Mouse (Mus musculus) midbrain, embryonic 16.5 days (tissue): ENCODE measurements around the gene Rnls. TPM values are rescaled to one million over a fixed set of nuclear protein-coding genes. Genes with fewer than 3 reads are reported as not detected.

Source experiments
- ATAC-seq: fragments of 200-750 bp; cut with Nextera tagmentation; 2 replicates; pipeline ENCODE4 v1.8.0; 2017; ENCODE audit warnings: moderate TSS enrichment
- H3K27ac ChIP-seq: fragments of 300-500 bp; sonication (generic); 2 replicates; pipeline ENCODE4 v1.5.1; 2014; ENCODE audit warnings: mild to moderate bottlenecking, low read length, mixed read lengths
- H3K27me3 ChIP-seq: fragments of 300-500 bp; sonication (generic); 2 replicates; pipeline ENCODE4 v1.6.1; 2014; ENCODE audit warnings: low read depth, low read length, mixed read lengths; ENCODE audit not compliant: control insufficient read depth, insufficient read depth
- H3K36me3 ChIP-seq: fragments of 300-500 bp; sonication (generic); 2 replicates; pipeline ENCODE4 v1.6.1; 2014; ENCODE audit warnings: mild to moderate bottlenecking, low read length, moderate library complexity, mixed read lengths; ENCODE audit not compliant: control insufficient read depth, insufficient read depth
- H3K4me1 ChIP-seq: fragments of 300-500 bp; sonication (generic); 2 replicates; pipeline ENCODE4 v1.6.1; 2014; ENCODE audit warnings: mild to moderate bottlenecking, low read length, mixed read lengths; ENCODE audit not compliant: control insufficient read depth, insufficient read depth
- H3K4me2 ChIP-seq: fragments of 300-500 bp; sonication (generic); 2 replicates; pipeline ENCODE4 v1.6.1; 2014; ENCODE audit warnings: mild to moderate bottlenecking, low read length, mixed read lengths
- H3K4me3 ChIP-seq: fragments of 300-500 bp; sonication (generic); 2 replicates; pipeline ENCODE4 v1.5.1; 2014; ENCODE audit warnings: low read depth, mild to moderate bottlenecking, low read length, moderate library complexity, mixed read lengths
- H3K9ac ChIP-seq: fragments of 300-500 bp; sonication (generic); 2 replicates; pipeline ENCODE4 v1.6.1; 2014; ENCODE audit warnings: low read depth, low read length, mixed read lengths
- H3K9me3 ChIP-seq: fragments of 300-500 bp; sonication (generic); replicated peaks from 2 replicates; pipeline ENCODE4 v1.6.1; 2014; ENCODE audit warnings: mild to moderate bottlenecking, low read length, mixed read lengths; ENCODE audit not compliant: control insufficient read depth, poor library complexity, severe bottlenecking
- WGBS: fragments of 180-500 bp; shearing (Covaris S2); extraction: QIAGEN DNeasy Blood & Tissue Kit; methylation state at CpG from one replicate; pipeline ENCODE4 v1.1.7; 2014; 5-methylcytosine and 5-hydroxymethylcytosine counted together
- polyA plus RNA-seq: library from polyadenylated mRNA; unstranded; fragments of >200 nt; fragmentation: Nextera tagmentation; extraction: Ambion mirVana; gene quantifications from 2 replicates; pipeline ENCODE4 v1.2.1, GENCODE M21; 2015

Gene Rnls
- polyA plus RNA-seq, 1 experiment from 2014 or later: 10.1 TPM

GRCm38 (mm10) chr19:33179595-33179994 is 212.5 kb downstream of the Rnls start:
- Histone ChIP-seq H3K27me3 (no peaks in the 10 kb centered on the region), H3K27ac (no peak overlapping the region), H3K9me3 (no peaks in the 10 kb centered on the region), H3K9ac (no peak overlapping the region), H3K4me1 (no peaks in the 10 kb centered on the region), H3K4me3 (no peak overlapping the region), H3K4me2 (no peak overlapping the region), H3K36me3 (no peaks in the 10 kb centered on the region)
- WGBS: 59% methylated on average over 5 of the region's 5 CpGs
- no peak for ATAC-seq

GRCm38 (mm10) chr19:33178866-33179265 is 213.2 kb downstream of the Rnls start:
- H3K27me3 ChIP-seq: no peaks in the 10 kb centered on the region
- no peaks in the 10 kb centered on the region for H3K4me1 ChIP-seq
- no peak for ATAC-seq
- H3K9ac ChIP-seq: no peak overlapping the region
- H3K4me3 ChIP-seq: no peak overlapping the region
- WGBS: 41% methylated on average over 3 of the region's 3 CpGs
- no peak overlapping the region for H3K27ac ChIP-seq
- no peak overlapping the region for H3K4me2 ChIP-seq
- no peaks in the 10 kb centered on the region for H3K9me3 ChIP-seq
- H3K36me3 ChIP-seq: no peaks in the 10 kb centered on the region

GRCm38 (mm10) chr19:33178367-33178766 is 213.7 kb downstream of the Rnls start:
- 53% methylated on average over 6 of the region's 6 CpGs for WGBS
- H3K4me1 ChIP-seq: no peaks in the 10 kb centered on the region

GRCm38 (mm10) chr19:33173991-33174390 is 218.1 kb downstream of the Rnls start:
- Histone ChIP-seq H3K4me1 (no peaks in the 10 kb centered on the region), H3K36me3 (no peaks in the 10 kb centered on the region), H3K27ac (no peak overlapping the region), H3K4me3 (no peak overlapping the region), H3K9ac (no peak overlapping the region), H3K27me3 (no peaks in the 10 kb centered on the region), H3K9me3 (no peaks in the 10 kb centered on the region), H3K4me2 (no peak overlapping the region)
- no peak for ATAC-seq

More at GRCm38 (mm10) chr19:33178367-33178766, 213.7 kb downstream of the Rnls start:
- no peaks in the 10 kb centered on the region for H3K27me3 ChIP-seq
- no peak overlapping the region for H3K4me2 ChIP-seq
- no peak overlapping the region for H3K9ac ChIP-seq
- H3K27ac ChIP-seq: no peak overlapping the region
- no peaks in the 10 kb centered on the region for H3K9me3 ChIP-seq
- no peak overlapping the region for H3K4me3 ChIP-seq
- no peak for ATAC-seq
- no peaks in the 10 kb centered on the region for H3K36me3 ChIP-seq

GRCm38 (mm10) chr19:33169881-33170280 is 222.2 kb downstream of the Rnls start:
- Histone ChIP-seq H3K4me3 (no peak overlapping the region), H3K27me3 (no peaks in the 10 kb centered on the region), H3K9me3 (no peaks in the 10 kb centered on the region), H3K36me3 (no peaks in the 10 kb centered on the region), H3K27ac (no peak overlapping the region), H3K4me2 (no peak overlapping the region), H3K4me1 (no peaks in the 10 kb centered on the region), H3K9ac (no peak overlapping the region)
- ATAC-seq: no peak
- 86% methylated on average over 6 of the region's 6 CpGs for WGBS

GRCm38 (mm10) chr19:33167528-33168264 is 224.4 kb downstream of the Rnls start:
- ATAC-seq: no peak
- no peak overlapping the region for H3K9ac ChIP-seq
- no peaks in the 10 kb centered on the region for H3K27me3 ChIP-seq
- no peak overlapping the region for H3K27ac ChIP-seq
- H3K4me1 ChIP-seq: no peaks in the 10 kb centered on the region
- no peak overlapping the region for H3K4me3 ChIP-seq
- no peaks in the 10 kb centered on the region for H3K36me3 ChIP-seq
- H3K4me2 ChIP-seq: no peak overlapping the region
- H3K9me3 ChIP-seq: no peaks in the 10 kb centered on the region
- WGBS: 82% methylated on average over 17 of the region's 17 CpGs

- Histone ChIP-seq H3K4me2 (no peak overlapping the region), H3K9me3 (no peaks in the 10 kb centered on the region), H3K27me3 (no peaks in the 10 kb centered on the region), H3K27ac (no peak overlapping the region), H3K4me1 (no peaks in the 10 kb centered on the region), H3K36me3 (no peaks in the 10 kb centered on the region), H3K4me3 (no peak overlapping the region), H3K9ac (no peak overlapping the region)
- 87% methylated on average over 5 of the region's 5 CpGs for WGBS
- no peak for ATAC-seq
Observed at GRCm38 (mm10) chr19:33164801-33165200, 227.3 kb downstream of the Rnls start.

- H3K27me3 ChIP-seq: no peaks in the 10 kb centered on the region
- WGBS: 63% methylated on average over 1 of the region's 1 CpGs
- no peaks in the 10 kb centered on the region for H3K4me1 ChIP-seq
- H3K4me2 ChIP-seq: no peak overlapping the region
- H3K9ac ChIP-seq: no peak overlapping the region
- H3K4me3 ChIP-seq: no peak overlapping the region
- no peak for ATAC-seq
- no peaks in the 10 kb centered on the region for H3K9me3 ChIP-seq
- no peaks in the 10 kb centered on the region for H3K36me3 ChIP-seq
- H3K27ac ChIP-seq: no peak overlapping the region
Observed at GRCm38 (mm10) chr19:33161903-33162302, 230.2 kb downstream of the Rnls start.

GRCm38 (mm10) chr19:33159897-33160296 is 232.2 kb downstream of the Rnls start:
- H3K9ac ChIP-seq: no peak overlapping the region
- H3K4me1 ChIP-seq: no peaks in the 10 kb centered on the region
- H3K4me2 ChIP-seq: no peak overlapping the region
- ATAC-seq: no peak
- no peaks in the 10 kb centered on the region for H3K27me3 ChIP-seq
- no peaks in the 10 kb centered on the region for H3K9me3 ChIP-seq
- no peaks in the 10 kb centered on the region for H3K36me3 ChIP-seq
- H3K4me3 ChIP-seq: no peak overlapping the region
- H3K27ac ChIP-seq: no peak overlapping the region
- WGBS: 89% methylated on average over 2 of the region's 2 CpGs
